Mouse (Mus musculus) gastrocnemius, postnatal 10 days (tissue): ENCODE results near the gene Lyrm4. TPM values are rescaled to one million over a fixed set of nuclear protein-coding genes. Genes with fewer than 3 reads are reported as not detected.

Experiments
- total RNA-seq, 2 experiments: library from RNA; stranded (reverse); gene quantifications; 2 replicates each; pipeline ENCODE4 v1.2.3; 2021

The Lyrm4 gene
- total RNA-seq, 2 experiments from 2014 or later: 5.6 to 5.8 TPM

Other genes starting within 250 kb of the Lyrm4 start
- gene Rpp40, start 211.2 kb downstream of the Lyrm4 start, total RNA-seq: 10 to 100 TPM; 10.8 to 13.5 TPM
- not detected for gene Ppp1r3g, start 158.7 kb downstream of the Lyrm4 start, total RNA-seq
- 10 to 100 TPM; 35.6 to 40.8 TPM for gene Fars2, start 114 bp downstream of the Lyrm4 start, total RNA-seq